ENCODE assay signal across 11 mouse cellular contexts in genomic region chr4:144901561-144902111, GRCm38 (mm10). TPM values are rescaled to one million over a fixed set of nuclear protein-coding genes. Genes with fewer than 3 reads are reported as not detected.
DNase-seq lines count a peak whose midpoint lies in the region; ATAC-seq lines count a peak whose summit lies in the region.
"Had no signal": no experiment of that assay in that cellular context is flagged by ENCODE, and none has a peak within 500 bp of the region (broad histone marks: within the 10 kb centered on the region; RNA-seq: fewer than 3 reads in every experiment).

No protein-coding gene starts in this region.

- H3K4me2 ChIP-seq in intestine, embryonic 14.5 days (ENCODE audit: low read length), result no peak overlapping the region
- H3K4me2 ChIP-seq: limb, embryonic 12.5 days; neural tube, embryonic 12.5 days had no signal

- DNase-seq in lung, adult 18-20 months, result peak; percentile 46 to 51
- DNase-seq in lung, postnatal 14 days, result no peak
- DNase-seq in ZHBTc4 (ENCODE audit: low read depth, low spot score), result peak; percentile 53
- peak; percentile 59 for DNase-seq in intestine, embryonic 14.5 days (ENCODE audit: low spot score)
- no peak for DNase-seq in layer of hippocampus, adult 9-11 months
- DNase-seq in ovary, postnatal 10 days (ENCODE audit: low spot score), result no peak
- DNase-seq: cerebellum, adult 9-11 months; heart, postnatal 4 days had no signal

- peaks cover 30% of the 10 kb centered on the region for H3K36me3 ChIP-seq in intestine, embryonic 14.5 days (ENCODE audit: control insufficient read depth, insufficient read depth, low read length)

- 0 out of 2 replicates have a peak overlapping the region, but pooled peaks have one; percentile 4 for H3K27ac ChIP-seq in intestine, embryonic 14.5 days (ENCODE audit: low read depth)
- H3K27ac ChIP-seq: limb, embryonic 12.5 days; neural tube, embryonic 12.5 days had no signal

- no peak overlapping the region for H3K9ac ChIP-seq in intestine, embryonic 14.5 days (ENCODE audit: low read length)
- H3K9ac ChIP-seq: limb, embryonic 12.5 days; neural tube, embryonic 12.5 days had no signal

- H3K4me3 ChIP-seq in intestine, embryonic 14.5 days (ENCODE audit: low read depth, low read length), result no peak overlapping the region
- H3K4me3 ChIP-seq: limb, embryonic 12.5 days; neural tube, embryonic 12.5 days had no signal

- peak; percentile 65 for ATAC-seq in intestine, embryonic 14.5 days (replicated peaks; ENCODE audit: low FRiP score, low TSS enrichment, low read depth)
- peak; percentile 33; the same call in 1 of the 2 replicates for ATAC-seq in monocyte, adult 5-6 weeks (replicated peaks; ENCODE audit: insufficient number of reproducible peaks, low FRiP score, low TSS enrichment, poor library complexity, severe bottlenecking)

- H3K9me3 ChIP-seq in intestine, embryonic 14.5 days (ENCODE audit: control insufficient read depth, low read length), result no peaks in the 10 kb centered on the region
- H3K9me3 ChIP-seq: limb, embryonic 12.5 days; neural tube, embryonic 12.5 days had no signal

- no peaks in the 10 kb centered on the region for H3K27me3 ChIP-seq in intestine, embryonic 14.5 days (replicated peaks; ENCODE audit: control insufficient read depth, insufficient read depth, low read length)
- H3K27me3 ChIP-seq: limb, embryonic 12.5 days; neural tube, embryonic 12.5 days had no signal

- 66% methylated on average over 5 of the region's 5 CpGs for whole genome bisulfite sequencing in intestine, embryonic 14.5 days

- peaks cover 38% of the 10 kb centered on the region for H3K4me1 ChIP-seq in intestine, embryonic 14.5 days (replicated peaks; ENCODE audit: control insufficient read depth, insufficient read depth, low read length)

RNA-seq across cellular contexts. Expression of gene Dhrs3, which starts 9.0 kb away (rescaled TPM):
- 119 and 123 TPM in 2 replicates for polyA plus RNA-seq in intestine, embryonic 14.5 days (2014; fragmentation: Nextera tagmentation; extraction: Ambion mirVana)
- total RNA-seq in monocyte, adult 5-6 weeks (2017), result 42.6 to 50.4 TPM (median 43.0 TPM) in 3 replicates

Comparison
In these comparisons a context has a peak if more than half of its experiments do, and no peak if none do; other contexts are left out.
1. DNase-seq: peak in lung, adult 18-20 months (2 of 2), ZHBTc4 (single experiment) and intestine, embryonic 14.5 days (single experiment); none in lung, postnatal 14 days (single experiment), layer of hippocampus, adult 9-11 months (single experiment) and ovary, postnatal 10 days (single experiment).